Mouse (Mus musculus) left cerebral cortex, postnatal 4 days (tissue): ENCODE measurements at regions not wholly inside any gene's neighbourhood (a gene's known extent, or its start where the extent isn't known, plus 50 kb on each side); places are given as distances from the start of the nearest gene placed in this dataset.
A peak's percentile ranks its signal among the peaks of the same experiment; 100 is the strongest.

ENCODE experiments used
- DNase-seq: peaks from one replicate; pipeline ENCODE4 v3.0.0-alpha.2; 2022
- intact Hi-C: fragments of 180-260 bp; cut with DNase I; formaldehyde crosslinking; loops from one replicate; pipeline ENCODE4 v1.15.1; 2025

GRCm38 (mm10) chr8:101097851-101098250 lies 1681.6 kb upstream of the Cdh8 start:
- intact Hi-C loops, result no loop called here
- DNase-seq, result peak; percentile 62
